Mouse (Mus musculus) adrenal gland, adult 18-20 months (tissue): ENCODE measurements around the gene Fgf5. TPM values are rescaled to one million over a fixed set of nuclear protein-coding genes. Genes with fewer than 3 reads are reported as not detected.

Experiments
- DNase-seq, 2 experiments: peaks; one replicate each; pipeline ENCODE4 v3.0.0; 2021 to 2022; ENCODE audit warnings: low spot score in 2 of 2
- long read RNA-seq, 2 experiments: library from polyadenylated mRNA; stranded (forward); transcript quantifications; one replicate each; pipeline ENCODE4 v2.0.0; 2021
- total RNA-seq, 2 experiments: library from RNA; stranded (reverse); gene quantifications; 1 replicate in 1 of 2; 2 replicates in 1 of 2; pipeline ENCODE4 v1.2.3; 2021

The Fgf5 gene
- total RNA-seq, result not detected
- long read RNA-seq, experiment 1, result 0 reads
- long read RNA-seq, experiment 2, result 0 reads

DNA sequence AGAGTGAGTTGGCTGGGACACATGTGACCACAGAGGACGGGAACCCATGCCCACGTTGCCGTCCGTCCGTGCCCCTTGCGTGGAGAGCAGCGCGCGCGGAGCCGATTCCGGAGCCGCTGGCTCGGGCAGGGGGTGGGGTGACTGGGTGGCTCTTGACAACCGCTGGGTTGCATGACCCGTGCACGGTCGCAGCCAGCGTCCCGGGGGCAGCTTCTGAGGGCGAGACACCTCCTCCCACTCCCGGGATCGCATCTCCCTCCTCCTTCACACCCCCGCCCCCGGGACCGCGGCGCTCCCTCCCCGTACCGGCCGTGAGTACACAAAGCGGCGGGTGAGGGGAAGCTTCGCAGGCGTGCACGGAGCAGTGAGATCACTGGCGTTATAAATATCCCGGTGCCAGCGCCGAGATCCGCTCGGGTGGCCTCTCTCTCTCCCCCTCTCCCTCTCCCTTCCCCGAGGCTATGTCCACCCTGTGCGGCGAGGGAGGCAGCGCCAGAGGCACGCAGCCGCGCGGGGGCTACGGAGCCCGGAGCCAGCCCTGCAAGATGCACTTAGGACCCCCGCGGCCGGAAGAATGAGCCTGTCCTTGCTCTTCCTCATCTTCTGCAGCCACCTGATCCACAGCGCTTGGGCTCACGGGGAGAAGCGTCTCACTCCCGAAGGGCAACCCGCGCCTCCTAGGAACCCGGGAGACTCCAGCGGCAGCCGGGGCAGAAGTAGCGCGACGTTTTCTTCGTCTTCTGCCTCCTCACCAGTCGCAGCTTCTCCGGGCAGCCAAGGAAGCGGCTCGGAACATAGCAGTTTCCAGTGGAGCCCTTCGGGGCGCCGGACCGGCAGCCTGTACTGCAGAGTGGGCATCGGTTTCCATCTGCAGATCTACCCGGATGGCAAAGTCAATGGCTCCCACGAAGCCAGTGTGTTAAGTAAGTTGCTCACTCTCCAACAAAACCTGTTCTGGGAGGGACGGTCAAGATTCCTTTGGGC is at the start of gene Fgf5:
Fgf5 (plus strand) TSS at position 347 of the 984 bp plus-strand sequence.
- peak in 1 of 2 experiments; percentile 3 for DNase-seq

DNA sequence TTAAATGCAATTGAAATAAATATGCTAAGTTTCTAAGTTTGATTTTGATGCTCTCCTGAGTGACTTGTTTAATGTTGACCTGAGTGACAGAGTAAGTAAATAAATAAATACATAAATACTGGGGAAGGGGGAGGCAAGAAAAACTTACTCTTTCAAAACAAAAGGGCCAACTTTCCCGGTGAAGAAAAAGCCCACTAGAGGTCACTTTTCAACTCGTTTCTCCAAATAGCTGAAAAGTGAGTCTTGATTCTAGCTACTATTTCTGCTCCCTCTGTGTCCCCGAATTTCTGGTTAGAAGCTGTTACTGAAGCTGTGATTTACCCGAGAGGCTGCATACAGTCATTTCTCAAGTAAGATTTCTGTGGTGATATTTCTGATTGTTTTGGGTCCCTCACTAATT is 41.5 kb upstream of the Fgf5 start:
- no peak for DNase-seq

DNA sequence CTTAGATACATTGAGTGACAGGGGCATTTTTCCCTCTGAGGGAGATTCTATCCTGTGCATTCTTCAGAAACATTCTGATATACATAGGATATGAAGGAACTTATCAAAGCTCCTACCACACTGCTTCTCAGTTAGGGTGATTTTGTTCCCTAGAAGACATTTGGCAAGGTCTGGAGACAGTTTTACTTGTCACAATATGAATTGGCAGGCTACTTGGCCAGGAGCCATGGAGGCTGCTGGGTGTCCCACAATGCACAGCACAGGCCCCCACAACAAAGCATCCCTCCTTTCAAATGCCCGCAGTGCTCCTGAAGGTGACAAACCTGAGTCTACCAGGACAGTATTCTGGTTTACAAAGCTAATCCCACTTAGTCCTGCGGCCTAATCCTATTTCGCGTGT is 32.0 kb upstream of the Fgf5 start:
- DNase-seq, result no peak

DNA sequence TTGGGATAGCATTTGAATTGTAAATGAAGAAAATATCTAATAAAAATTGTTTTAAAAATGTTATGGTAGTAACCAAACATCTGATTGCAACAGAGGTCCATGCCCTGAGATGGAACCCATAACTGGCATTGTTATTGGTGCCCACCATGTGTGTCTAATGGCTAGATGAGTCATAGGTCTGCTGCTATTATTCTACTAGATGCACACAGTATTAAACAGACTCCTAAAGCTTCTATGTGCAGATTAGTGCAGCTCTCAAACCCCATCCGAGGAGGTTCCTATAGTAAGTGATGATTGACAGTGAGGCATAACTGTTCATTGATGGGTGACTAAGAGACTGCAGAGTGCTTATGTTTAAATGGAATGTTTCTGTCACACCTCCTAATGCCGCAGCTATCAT is 27.3 kb upstream of the Fgf5 start:
- no peak for DNase-seq

DNA sequence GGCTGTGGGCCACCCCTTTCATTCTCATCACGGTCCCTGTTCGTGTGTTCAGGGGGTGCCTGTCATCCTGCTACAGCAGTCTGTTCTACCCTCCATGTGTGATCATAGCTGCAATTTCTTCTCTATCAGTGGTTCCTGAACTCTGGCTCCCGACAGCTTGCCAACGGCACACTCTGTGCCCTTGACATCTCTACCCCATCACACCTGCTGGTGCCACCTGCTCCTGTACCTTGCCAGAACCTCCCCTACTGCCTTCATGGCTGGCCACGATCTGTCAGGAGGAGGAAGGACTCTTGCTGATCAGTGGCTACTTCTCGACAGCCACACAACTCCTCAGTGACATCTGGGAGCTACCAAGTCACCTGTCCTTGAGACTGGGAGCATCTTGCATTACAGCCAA is 24.5 kb upstream of the Fgf5 start:
- no peak for DNase-seq

DNA sequence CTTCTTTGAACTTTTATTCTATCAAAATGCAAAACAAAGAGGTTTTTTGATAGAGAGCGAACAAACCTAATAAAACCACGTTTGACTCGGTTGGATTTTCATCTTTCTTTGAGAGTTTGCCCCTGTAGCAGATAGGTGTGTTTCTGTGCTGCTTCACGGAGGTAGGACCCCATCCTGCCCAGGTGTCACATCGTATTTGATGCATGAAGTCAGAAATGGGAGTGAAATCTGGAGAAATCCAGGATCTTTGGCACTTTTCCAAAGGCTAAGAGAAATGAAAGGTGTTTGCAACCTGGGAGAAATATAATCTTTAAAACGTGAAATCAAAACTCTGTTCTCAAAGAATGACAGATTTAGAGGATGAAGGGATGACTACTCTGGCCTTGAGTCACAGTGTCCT is 15.5 kb upstream of the Fgf5 start:
- no peak for DNase-seq

DNA sequence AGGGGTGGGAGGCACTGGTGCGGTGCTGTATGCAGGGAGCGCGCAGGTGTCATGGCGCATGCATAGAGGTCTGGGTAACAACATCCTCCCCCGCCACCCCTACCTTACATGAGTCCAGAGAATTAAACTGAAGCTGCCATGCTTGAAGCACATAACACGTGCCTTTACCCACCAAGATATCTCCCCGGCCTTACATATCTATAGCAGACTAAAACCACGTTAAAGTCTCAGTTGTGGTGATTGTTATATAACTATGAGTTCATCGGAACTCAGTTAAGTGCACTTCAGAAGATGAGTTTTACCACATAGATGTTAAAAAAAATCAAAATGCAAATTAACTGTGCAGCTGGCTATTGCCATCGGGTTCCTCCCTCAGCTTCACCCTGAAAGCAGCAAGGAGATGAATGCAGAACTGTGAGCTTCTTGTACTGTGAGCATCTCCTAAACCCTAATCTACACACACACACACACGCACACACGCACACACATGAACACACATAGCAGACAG is 12.6 kb upstream of the Fgf5 start:
- DNase-seq, result no peak

DNA sequence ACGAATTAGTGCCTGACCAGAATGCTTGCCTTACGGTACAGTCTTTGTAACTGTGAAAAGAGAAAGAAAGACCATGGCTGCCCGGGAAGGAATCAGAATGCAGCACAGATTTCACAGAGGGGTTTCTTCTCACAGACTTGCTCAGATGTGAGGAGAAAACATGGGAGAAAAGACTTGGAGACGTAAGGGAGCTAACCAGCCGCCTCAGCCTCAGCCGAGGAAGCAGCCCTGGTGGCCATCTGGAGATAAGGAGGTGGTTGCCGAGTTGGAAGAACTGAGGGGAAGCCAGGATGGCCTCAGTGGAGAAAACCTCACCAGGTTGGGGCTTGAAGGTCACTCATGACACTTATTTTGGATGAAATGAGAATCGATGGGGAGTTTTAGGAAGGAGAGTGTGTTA is 8.7 kb upstream of the Fgf5 start:
- no peak for DNase-seq

DNA sequence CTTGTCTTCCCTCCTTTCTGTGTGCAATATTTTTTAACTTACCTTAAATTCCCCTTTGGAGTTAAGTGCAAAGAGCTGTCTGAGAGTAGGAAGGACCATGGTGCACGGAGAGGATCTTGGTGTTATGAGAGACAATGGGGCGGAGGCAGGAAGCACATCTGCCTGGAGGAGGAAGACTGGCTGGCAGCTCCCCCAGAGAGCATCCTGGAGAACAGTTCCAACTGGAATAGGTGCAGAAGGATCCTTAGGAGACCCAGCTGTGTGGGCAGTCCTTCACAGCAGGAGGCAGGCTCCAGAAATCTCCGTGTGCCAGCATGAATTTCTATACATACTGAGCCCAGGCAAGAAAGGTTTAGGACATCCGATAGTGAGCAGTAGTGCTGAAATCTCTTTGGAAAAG is 8.0 kb upstream of the Fgf5 start:
- no peak for DNase-seq

DNA sequence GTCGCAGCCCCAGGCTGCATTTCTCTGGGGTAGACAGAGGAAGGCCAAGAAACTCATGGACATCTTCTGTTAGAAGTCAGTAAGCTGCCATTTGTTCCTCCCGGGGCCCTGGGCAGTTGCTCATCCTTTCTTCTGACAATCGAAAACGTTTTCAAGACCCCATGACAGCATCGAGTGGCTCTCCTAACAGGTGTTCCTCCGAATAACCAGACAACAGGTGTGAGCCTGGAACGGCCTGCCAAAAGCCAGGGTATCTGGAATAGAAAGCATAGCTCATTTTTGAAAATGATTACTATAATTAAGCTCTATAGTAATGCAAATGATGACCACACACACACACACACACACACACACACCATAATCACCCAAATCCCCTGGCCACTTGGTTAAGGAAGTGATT is 7.2 kb upstream of the Fgf5 start:
- DNase-seq, result no peak

DNA sequence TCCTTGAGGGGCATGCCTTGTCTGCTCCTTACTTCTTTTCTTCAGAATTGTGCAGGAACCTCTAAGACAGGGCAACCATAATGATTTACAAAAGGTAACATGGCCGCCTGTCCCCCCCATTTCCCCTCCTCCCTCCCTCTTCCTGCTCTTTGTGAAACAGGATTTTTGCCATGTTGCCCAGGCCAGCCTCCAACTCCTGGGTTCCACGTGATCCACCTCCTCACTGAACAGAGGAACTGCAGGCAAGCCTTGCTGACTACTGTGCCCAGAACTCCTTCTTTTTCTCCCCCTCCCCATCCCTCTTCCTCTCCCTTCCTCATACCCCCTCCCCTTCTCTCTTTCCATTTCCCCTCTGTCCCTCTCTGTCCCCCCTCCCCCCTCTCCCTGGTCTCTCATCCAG is 6.5 kb upstream of the Fgf5 start:
- DNase-seq, result no peak

DNA sequence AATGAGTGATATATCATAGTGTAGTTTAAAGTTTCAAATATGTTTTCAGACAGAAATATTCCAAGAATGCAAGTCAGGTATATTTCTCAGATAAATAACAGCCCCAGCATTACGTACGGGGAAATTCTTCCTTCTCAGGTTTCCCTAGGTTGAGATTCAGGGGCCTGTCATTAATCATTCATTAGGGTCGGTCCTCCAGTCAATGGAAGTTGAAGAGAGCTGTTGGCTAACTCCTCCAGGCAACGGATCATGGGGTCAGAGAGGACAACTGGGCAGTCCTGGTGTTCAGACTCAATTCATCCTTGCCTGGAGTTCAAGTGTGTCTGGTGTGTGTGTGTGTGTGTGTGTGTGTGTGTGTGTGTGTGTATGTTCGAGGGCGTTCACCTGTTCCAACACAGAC is 837 bp upstream of the Fgf5 start:
- DNase-seq, result no peak

DNA sequence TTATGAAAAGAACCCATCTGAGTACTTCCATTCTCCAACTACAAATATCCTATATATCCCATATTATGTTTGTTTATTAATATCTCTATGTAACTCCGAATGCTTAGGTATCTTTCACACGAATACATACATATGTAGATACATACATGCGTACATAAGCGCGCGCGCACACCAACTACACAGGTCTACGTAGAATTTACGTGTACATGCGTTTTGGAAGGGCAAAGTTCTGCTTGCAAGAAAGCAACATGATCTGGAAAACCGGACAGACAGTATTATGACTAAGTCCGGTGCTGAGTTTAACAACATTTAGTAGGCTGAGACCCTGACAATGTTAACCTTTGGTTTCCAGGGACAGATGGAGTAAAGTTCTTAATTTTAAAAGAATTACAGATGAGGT is 1.2 kb downstream of the Fgf5 start:
- no peak for DNase-seq

DNA sequence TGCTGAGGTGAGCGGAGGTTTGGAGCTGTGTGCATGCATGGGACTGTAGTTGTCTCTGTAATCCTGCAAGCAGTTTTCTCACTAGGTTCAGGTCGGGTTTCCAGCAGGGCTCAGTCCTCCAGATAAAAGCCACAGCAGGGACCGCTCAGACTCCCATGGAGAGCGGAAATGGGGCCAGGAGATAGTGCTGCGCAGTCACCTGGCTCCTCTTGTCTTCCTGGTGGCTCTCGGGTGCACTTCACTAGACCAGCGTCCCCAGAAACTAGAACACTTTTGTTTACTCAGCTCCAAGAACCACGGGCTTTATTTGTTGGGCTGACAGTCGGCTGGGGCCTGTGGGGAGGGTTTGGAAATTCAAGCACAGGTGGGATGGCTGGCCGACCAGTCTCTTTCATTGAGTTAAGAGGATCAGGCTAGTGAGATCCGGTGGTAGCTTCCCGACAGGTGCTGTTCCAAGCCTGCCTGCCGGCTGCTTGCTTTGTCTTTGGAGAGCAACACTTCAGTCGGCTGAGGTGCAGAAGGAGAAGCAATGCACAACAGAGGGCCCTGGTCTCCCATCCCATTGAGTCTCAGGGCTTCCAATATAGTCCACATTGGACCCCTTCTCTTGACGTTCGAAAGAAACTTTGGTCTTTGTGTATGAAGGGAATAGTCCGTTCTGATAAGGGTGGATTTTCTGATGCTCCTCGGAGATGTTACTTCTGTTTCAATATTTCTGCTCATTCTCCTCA is 1.9 kb downstream of the Fgf5 start:
- no peak for DNase-seq

DNA sequence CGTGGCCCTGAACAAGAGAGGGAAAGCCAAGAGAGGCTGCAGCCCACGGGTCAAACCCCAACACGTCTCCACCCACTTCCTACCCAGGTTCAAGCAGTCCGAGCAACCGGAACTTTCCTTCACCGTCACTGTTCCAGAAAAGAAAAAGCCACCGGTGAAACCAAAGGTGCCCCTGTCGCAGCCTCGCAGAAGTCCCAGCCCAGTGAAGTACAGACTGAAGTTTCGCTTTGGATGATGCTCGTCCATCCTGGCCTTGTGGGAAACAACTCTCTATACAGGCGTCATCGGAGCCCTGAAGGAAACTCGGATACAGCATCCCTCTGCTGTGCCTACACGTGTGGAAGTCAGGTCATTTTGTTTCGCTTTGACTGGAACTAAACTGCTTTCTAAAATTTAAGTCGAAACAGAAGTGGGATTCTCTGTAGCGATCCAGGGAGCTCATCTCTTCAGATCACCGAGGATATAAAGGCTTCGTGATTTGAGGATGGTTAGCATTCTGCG is 21.4 kb downstream of the Fgf5 start:
- no peak for DNase-seq

DNA sequence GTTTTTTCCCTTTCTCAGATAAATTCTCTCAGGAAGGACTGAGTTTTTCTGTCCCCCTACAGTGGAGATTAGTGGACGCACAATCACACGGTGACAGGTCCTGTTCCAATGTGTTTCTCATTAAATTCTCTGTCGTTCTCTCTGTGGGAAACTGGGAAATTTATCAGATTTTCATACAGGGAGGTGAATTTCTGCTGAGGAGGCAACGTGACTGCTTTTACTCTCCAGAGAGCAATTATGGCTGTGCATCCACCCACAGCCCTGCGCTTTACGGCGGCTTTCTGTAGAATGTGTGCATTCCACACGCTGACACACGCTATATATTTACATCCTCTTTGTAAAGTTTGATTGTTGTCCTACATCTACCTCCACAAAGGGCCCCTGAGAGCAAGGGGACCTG is 28.0 kb downstream of the Fgf5 start:
- no peak for DNase-seq

DNA sequence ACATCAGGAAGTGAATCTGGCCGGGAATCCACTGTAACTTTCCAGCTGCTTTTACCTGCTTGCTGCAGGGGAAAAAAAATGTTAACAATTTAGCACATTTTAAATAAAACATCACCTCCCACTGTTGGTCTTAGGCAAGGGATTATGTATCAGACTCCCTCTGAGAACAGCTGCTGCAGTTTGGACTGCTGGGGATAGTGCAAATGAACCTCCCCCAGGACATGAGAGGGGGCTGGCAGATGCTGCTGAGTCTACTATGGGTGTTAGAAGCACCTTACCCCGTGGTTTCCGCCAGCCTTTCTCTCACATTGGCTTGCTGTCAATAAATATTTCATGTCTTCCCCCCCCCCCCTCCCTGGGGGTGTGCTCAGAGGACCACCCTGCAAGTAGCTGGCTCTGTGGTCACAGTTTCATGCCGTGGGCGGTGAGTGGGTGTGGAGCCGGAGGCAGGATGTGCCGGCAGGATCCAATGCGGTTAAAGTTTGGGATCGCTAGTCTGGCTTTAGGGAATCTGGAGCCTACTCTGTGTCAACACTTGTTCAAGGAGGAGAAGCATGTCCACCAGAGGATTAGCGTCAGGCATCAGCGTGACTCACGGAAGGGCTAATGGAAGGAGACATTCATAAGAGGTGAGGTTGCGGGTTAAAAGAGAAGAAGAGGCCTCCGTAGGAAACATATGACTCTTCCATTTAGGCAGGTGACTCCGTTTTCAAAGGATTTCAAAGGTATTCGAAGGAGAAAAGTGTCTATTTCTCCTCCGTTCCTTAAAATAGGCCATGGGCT is 29.9 kb downstream of the Fgf5 start:
- DNase-seq, result no peak

DNA sequence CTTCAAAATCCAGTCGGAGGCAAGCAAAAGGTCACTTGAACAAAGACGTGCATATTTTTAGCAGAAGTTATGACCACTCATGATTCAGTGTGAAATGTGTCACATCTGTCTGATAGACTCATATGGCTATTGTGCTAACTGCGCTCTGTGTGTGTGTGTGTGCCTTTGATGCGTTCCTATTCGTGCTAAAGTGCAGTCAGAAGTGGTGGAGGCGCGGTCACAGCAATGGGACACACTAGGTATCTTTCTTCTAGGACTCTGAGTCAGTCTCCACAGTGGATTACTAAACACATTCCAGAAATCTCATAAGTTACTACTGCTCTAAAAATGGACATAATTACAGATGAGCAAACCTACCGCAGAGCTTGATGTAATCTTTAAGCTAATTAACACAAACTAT is 36.7 kb downstream of the Fgf5 start:
- no peak for DNase-seq

DNA sequence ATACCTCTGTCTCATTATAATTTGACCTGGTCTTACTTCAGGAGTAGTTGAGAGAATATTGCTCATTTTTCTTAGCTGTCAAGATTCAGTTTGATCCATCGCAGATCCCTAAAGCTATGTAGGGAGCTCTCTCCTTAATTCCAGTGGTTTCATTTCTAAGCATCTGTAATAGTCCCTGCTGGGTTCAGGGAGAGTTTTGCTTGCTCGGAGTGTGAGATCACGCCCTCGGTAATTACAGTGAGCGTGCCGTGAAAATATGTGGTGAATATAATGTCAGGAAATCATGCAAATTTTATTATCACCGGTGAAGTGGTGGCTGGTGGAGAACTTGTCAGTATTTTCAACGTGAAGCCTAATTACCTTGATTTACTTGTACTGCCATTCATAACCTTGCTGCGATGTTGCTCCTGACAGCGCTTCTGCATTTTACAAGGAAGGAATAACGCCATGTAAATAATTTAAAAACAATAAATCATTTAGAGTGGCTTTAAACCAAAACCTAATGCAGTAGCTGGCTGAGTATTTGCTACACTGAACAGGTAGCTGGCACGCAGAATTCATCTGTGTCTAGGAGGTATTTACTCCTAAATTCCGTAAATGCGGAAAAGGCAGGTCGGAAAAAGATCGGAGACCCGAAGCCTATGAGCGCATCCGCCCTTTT is 38.5 kb downstream of the Fgf5 start:
- no peak for DNase-seq

DNA sequence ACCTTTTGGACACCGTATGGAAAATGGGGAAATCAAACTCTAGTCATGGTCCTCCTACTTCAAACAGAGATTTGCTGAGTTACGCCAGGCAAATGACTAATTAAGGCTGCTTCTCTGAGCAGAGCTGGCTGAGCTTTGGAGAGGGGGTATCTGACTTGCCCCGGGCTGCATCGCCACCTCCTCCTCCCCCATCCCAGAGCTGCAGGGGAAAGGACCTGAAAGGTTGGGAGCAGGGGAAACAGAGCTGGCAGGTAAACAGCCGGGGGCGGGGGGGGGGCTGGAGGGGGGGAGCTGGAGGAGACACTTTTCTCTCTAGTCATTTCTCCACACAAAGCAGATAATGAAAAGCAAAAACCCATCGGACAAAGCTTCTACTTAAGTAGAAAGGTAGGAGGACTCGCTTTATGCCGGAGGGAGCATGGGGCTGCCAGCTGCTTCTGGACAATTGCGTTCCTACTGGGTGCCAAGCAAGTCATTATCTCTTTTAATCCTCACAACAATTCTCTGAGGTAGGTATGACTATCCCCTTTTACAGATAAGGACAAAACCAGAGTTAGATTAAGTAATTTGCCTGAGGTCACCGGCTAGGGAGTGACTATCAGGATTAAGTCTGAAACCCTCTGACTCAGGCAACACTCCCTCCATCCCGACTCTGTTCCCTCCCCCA is 39.2 kb downstream of the Fgf5 start:
- DNase-seq, result no peak
